Comparison of ENCODE assay signal across 8 mouse cellular contexts in genomic region chr5:105976076-105976475, GRCm38 (mm10).
A peak's percentile ranks its signal among the peaks of the same experiment; 100 is the strongest.
DNase-seq lines count a peak whose midpoint lies in the region; ATAC-seq and TF ChIP-seq lines count a peak whose summit lies in the region.

No protein-coding gene starts in this region.

- 62% methylated on average over 5 of the region's 5 CpGs for WGBS in kidney, postnatal 0 days
- 61% methylated on average over 5 of the region's 5 CpGs for WGBS in embryonic facial prominence, embryonic 13.5 days
- WGBS in forebrain, postnatal 0 days: 36% methylated on average over 5 of the region's 5 CpGs
- WGBS in macrophage (ENCODE audit: missing documents): 78% methylated on average over 2 of the region's 5 CpGs

- H3K36me3 ChIP-seq in kidney, postnatal 0 days (ENCODE audit: insufficient read depth, low read length): no peaks in the 10 kb centered on the region
- no peaks in the 10 kb centered on the region for H3K36me3 ChIP-seq in embryonic facial prominence, embryonic 13.5 days
- no peaks in the 10 kb centered on the region for H3K36me3 ChIP-seq in forebrain, postnatal 0 days (ENCODE audit: insufficient read depth)
- no peaks in the 10 kb centered on the region for H3K36me3 ChIP-seq in macrophage (ENCODE audit: inconsistent target)

- no peak overlapping the region for H3K27ac ChIP-seq in kidney, postnatal 0 days
- no peak overlapping the region for H3K27ac ChIP-seq in embryonic facial prominence, embryonic 13.5 days
- no peak overlapping the region for H3K27ac ChIP-seq in forebrain, postnatal 0 days (ENCODE audit: low read depth, low read length)
- H3K27ac ChIP-seq in macrophage: no peak overlapping the region

- H3K9ac ChIP-seq in kidney, postnatal 0 days (ENCODE audit: low read depth, low read length): no peak overlapping the region
- 0 out of 2 replicates have a peak overlapping the region, but pooled peaks have one; percentile 40 for H3K9ac ChIP-seq in embryonic facial prominence, embryonic 13.5 days
- no peak overlapping the region for H3K9ac ChIP-seq in forebrain, postnatal 0 days

- no peaks in the 10 kb centered on the region for H3K4me1 ChIP-seq in kidney, postnatal 0 days (replicated peaks; ENCODE audit: insufficient read depth, low read length)
- H3K4me1 ChIP-seq in embryonic facial prominence, embryonic 13.5 days: peaks cover 13% of the 10 kb centered on the region; the same call in 1 of the 2 replicates
- no peaks in the 10 kb centered on the region for H3K4me1 ChIP-seq in forebrain, postnatal 0 days (ENCODE audit: insufficient read depth)

- TF ChIP-seq CTCF in kidney, postnatal 0 days (IDR thresholded peaks at IDR 0.05; ENCODE audit: low read depth): no peak
- no peak for TF ChIP-seq CTCF in forebrain, postnatal 0 days (IDR thresholded peaks at IDR 0.05; ENCODE audit: low read depth)

- no peak for ATAC-seq in kidney, postnatal 0 days (replicated peaks; ENCODE audit: low FRiP score, low read depth)
- ATAC-seq in embryonic facial prominence, embryonic 13.5 days (ENCODE audit: insufficient number of reproducible peaks, insufficient read depth, low FRiP score, low TSS enrichment, low read depth): no peak
- no peak for ATAC-seq in forebrain, postnatal 0 days

- H3K79me2 ChIP-seq in macrophage (ENCODE audit: inconsistent target): no peaks in the 10 kb centered on the region

- peak overlapping the region; percentile 17; the same call in 1 of the 2 replicates for H3K4me3 ChIP-seq in kidney, postnatal 0 days (replicated peaks; ENCODE audit: low read depth, low read length)
- H3K4me3 ChIP-seq in embryonic facial prominence, embryonic 13.5 days: peak overlapping the region; percentile 24
- no peak overlapping the region for H3K4me3 ChIP-seq in forebrain, postnatal 0 days (ENCODE audit: low read depth, low read length)
- H3K4me3 ChIP-seq in macrophage (ENCODE audit: inconsistent target): peak overlapping the region; percentile 5; the same call in 1 of the 2 replicates

- H3K9me3 ChIP-seq in kidney, postnatal 0 days (replicated peaks; ENCODE audit: low read length): no peaks in the 10 kb centered on the region
- H3K9me3 ChIP-seq in embryonic facial prominence, embryonic 13.5 days: no peaks in the 10 kb centered on the region
- no peaks in the 10 kb centered on the region for H3K9me3 ChIP-seq in forebrain, postnatal 0 days (ENCODE audit: low read length)

- H3K4me2 ChIP-seq in kidney, postnatal 0 days (ENCODE audit: low read length): peak overlapping the region; percentile 49
- H3K4me2 ChIP-seq in embryonic facial prominence, embryonic 13.5 days: peak overlapping the region; percentile 54
- H3K4me2 ChIP-seq in forebrain, postnatal 0 days (ENCODE audit: low read depth): peak overlapping the region; percentile 41

- no peaks in the 10 kb centered on the region for H3K27me3 ChIP-seq in kidney, postnatal 0 days (ENCODE audit: insufficient read depth, low read length)
- no peaks in the 10 kb centered on the region for H3K27me3 ChIP-seq in embryonic facial prominence, embryonic 13.5 days
- H3K27me3 ChIP-seq in forebrain, postnatal 0 days (ENCODE audit: insufficient read depth, low read length): peaks cover 3% of the 10 kb centered on the region; the same call in 1 of the 2 replicates

- DNase-seq in kidney, postnatal 0 days (ENCODE audit: low spot score): peak; percentile 2
- DNase-seq in kidney, postnatal 10 days: no peak
- DNase-seq in forebrain, postnatal 0 days: no peak
- DNase-seq in right cerebral cortex, postnatal 25 days: no peak
- DNase-seq in right cerebral cortex, postnatal 36 days (ENCODE audit: low spot score in 2 of 2): no peak
- DNase-seq in frontal cortex, adult 2 months (ENCODE audit: extremely low spot score in 1 of 2, low spot score in 1 of 2): no peak
